Mouse (Mus musculus): Measurements from ENCODE around the gene Herc1.

The Herc1 gene

DNA sequence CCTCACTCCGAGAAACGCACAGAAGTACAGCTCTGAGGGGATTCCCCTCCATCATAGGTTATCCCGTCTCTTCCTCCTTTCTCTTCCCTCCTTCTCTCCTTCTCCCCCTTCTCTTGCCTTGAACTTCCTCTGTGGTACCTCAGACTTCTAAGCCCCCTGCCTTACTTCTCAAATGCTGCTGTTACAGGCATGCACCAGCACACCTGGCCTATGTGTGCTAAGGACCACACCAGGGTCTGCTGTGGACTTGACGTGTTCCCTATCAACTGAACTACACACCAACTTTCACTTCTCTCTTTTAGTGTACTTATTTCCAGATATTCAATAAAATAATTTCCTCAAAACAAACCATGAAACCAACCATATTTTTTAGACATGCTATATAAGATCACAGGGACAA, 192.5 kb downstream of the Herc1 start:
- no peak for DNase-seq

All from right cerebral cortex, postnatal 25 days (tissue).